Mouse (Mus musculus) CD4-positive, CD25-positive, alpha-beta regulatory T cell, adult 2 months (primary cell): Measurements from ENCODE around the gene Gpr152.
"Not testable (repeated sequence)": the region's sequence is repeated elsewhere in the genome, so short reads cannot be mapped to it uniquely, and the experiment has no call there.

ENCODE experiments used
- DNase-seq: peaks from one replicate; pipeline ENCODE4 v3.0.0-alpha.2; 2012; ENCODE audit warnings: low read depth, low spot score

The Gpr152 gene

GRCm38 (mm10) chr19:4112063-4112960 lies 27.3 kb upstream of the Gpr152 start:
- DNase-seq, result peak; percentile 7

GRCm38 (mm10) chr19:4113186-4113805 lies 26.3 kb upstream of the Gpr152 start:
- peak; percentile 48 for DNase-seq

- DNase-seq, result peak; percentile 76
Measured at GRCm38 (mm10) chr19:4113806-4114230, 25.8 kb upstream of the Gpr152 start.

GRCm38 (mm10) chr19:4114551-4114950 lies 25.0 kb upstream of the Gpr152 start:
- no peak for DNase-seq

- DNase-seq, result no peak
Measured at GRCm38 (mm10) chr19:4115144-4115543, 24.4 kb upstream of the Gpr152 start.

GRCm38 (mm10) chr19:4115816-4116215 lies 23.8 kb upstream of the Gpr152 start:
- no peak for DNase-seq

GRCm38 (mm10) chr19:4117006-4117405 lies 22.6 kb upstream of the Gpr152 start:
- peak; percentile 50 for DNase-seq

GRCm38 (mm10) chr19:4118350-4118749 lies 21.2 kb upstream of the Gpr152 start:
- no peak for DNase-seq

- peak; percentile 91 for DNase-seq
Measured at GRCm38 (mm10) chr19:4119716-4120487, 19.7 kb upstream of the Gpr152 start.

- DNase-seq, result peak; percentile 52
Measured at GRCm38 (mm10) chr19:4120496-4120895, 19.1 kb upstream of the Gpr152 start.

- DNase-seq, result peak; percentile 99
Measured at GRCm38 (mm10) chr19:4121097-4121805, 18.3 kb upstream of the Gpr152 start.

- not testable (repeated sequence) for DNase-seq
Measured at GRCm38 (mm10) chr19:4121896-4122295, 17.7 kb upstream of the Gpr152 start.

- DNase-seq, result peak; percentile 43
Measured at GRCm38 (mm10) chr19:4122411-4123370, 16.9 kb upstream of the Gpr152 start.

GRCm38 (mm10) chr19:4124432-4124831 lies 15.2 kb upstream of the Gpr152 start:
- DNase-seq, result no peak

GRCm38 (mm10) chr19:4125268-4125667 lies 14.3 kb upstream of the Gpr152 start:
- DNase-seq, result not testable (repeated sequence)

- DNase-seq, result peak; percentile 99
Measured at GRCm38 (mm10) chr19:4125741-4126696, 13.6 kb upstream of the Gpr152 start, which contains the start of gene Aip. Aip (minus strand) TSS chr19:4125858.

GRCm38 (mm10) chr19:4126759-4127495 lies 12.7 kb upstream of the Gpr152 start:
- DNase-seq, result no peak

GRCm38 (mm10) chr19:4129462-4129861 lies 10.1 kb upstream of the Gpr152 start:
- DNase-seq, result no peak
